Mouse (Mus musculus) ES-Bruce4 (cell line): ENCODE data around the gene Bpifb1.

Experiments
- CTCF ChIP-seq: IDR thresholded peaks from one replicate; pipeline ENCODE4 v1.8.1; 2011; ENCODE audit warnings: low read depth, low read length
- EP300 ChIP-seq: IDR thresholded peaks from 2 replicates; pipeline ENCODE4 v1.6.1; 2011; ENCODE audit warnings: low read depth, low read length; ENCODE audit not compliant: insufficient read depth
- POLR2A ChIP-seq: IDR thresholded peaks from one replicate; pipeline ENCODE4 v1.8.1; 2011; ENCODE audit warnings: low read length; ENCODE audit not compliant: insufficient read depth

DNA sequence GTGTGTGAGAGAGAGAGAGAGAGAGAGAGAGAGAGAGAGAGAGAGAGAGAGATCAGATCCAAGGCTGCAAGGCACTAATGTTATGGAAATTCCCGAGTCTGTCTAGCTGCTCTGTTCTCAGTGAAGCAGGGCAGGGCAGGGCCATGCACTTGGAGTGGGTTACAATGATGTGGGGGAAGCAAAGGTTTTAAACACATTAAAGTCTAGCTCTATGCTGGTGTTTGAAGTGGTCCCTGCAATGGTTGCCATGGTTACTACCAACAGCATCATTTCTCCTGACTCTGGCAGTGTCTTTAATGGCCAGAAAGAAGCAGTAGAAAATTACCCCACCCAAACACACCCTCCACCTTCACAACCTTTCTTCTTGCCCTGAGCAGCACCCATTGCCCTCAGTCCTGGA lies 20.5 kb downstream of the Bpifb1 start:
- no peak for TF ChIP-seq CTCF
- no peak for TF ChIP-seq EP300
- TF ChIP-seq POLR2A: no peak
